Mouse (Mus musculus) E14TG2a.4 (cell line): Measurements from ENCODE around the gene Ereg.

Source experiments
- CTCF ChIP-seq: conservative IDR thresholded peaks from 2 replicates; pipeline ENCODE4 v1.5.1; 2014; ENCODE audit warnings: low read length
- NANOG ChIP-seq: IDR thresholded peaks from 2 replicates; pipeline ENCODE4 v1.6.1; 2014; ENCODE audit warnings: borderline replicate concordance, low read length, mixed read lengths
- POU5F1 ChIP-seq: IDR thresholded peaks from 2 replicates; pipeline ENCODE4 v1.6.1; 2014; ENCODE audit warnings: low read length, borderline replicate concordance

- TF ChIP-seq CTCF (no peak), POU5F1 (no peak), NANOG (no peak)
Observed at GRCm38 (mm10) chr5:91123404-91123803, 49.0 kb downstream of the Ereg start.
